Mouse (Mus musculus) liver, embryonic 14.5 days (tissue): ENCODE results near the gene Zfp423. TPM values are rescaled to one million over a fixed set of nuclear protein-coding genes. Genes with fewer than 3 reads are reported as not detected.

Source experiments
- ATAC-seq: fragments of 200-750 bp; cut with Nextera tagmentation; 2 replicates; pipeline ENCODE4 v1.8.0; 2017; ENCODE audit warnings: moderate number of reproducible peaks, mild to moderate bottlenecking, moderate library complexity; ENCODE audit not compliant: insufficient read depth
- DNase-seq, 3 experiments: peaks; one replicate each; pipeline ENCODE4 v3.0.0-alpha.2; 2012 to 2013; ENCODE audit warnings: low read depth in 3 of 3, low spot score in 3 of 3
- H3K27ac ChIP-seq: fragments of 300-500 bp; sonication (generic); 2 replicates; pipeline ENCODE4 v1.5.1; 2014; ENCODE audit warnings: moderate library complexity, mild to moderate bottlenecking, control low read depth, inconsistent platforms
- H3K27me3 ChIP-seq: fragments of 300-500 bp; sonication (generic); 2 replicates; pipeline ENCODE4 v1.6.1; 2014; ENCODE audit warnings: mild to moderate bottlenecking, low read length, moderate library complexity; ENCODE audit not compliant: control insufficient read depth, insufficient read depth
- H3K36me3 ChIP-seq: fragments of 300-500 bp; sonication (generic); replicated peaks from 2 replicates; pipeline ENCODE4 v1.6.1; 2014; ENCODE audit warnings: low read depth; ENCODE audit not compliant: control insufficient read depth, insufficient read depth
- H3K4me1 ChIP-seq, 2 experiments: fragments of 200-500 bp in 1 of 2; fragments of 300-500 bp in 1 of 2; sonication (generic) in 1 of 2; replicated peaks; 2 replicates each; pipeline ENCODE4 v1.6.1; 2012 to 2014; ENCODE audit warnings: antibody characterized with exemption in 1 of 2, inconsistent platforms in 1 of 2, low read length in 1 of 2; ENCODE audit not compliant: control insufficient read depth in 2 of 2, insufficient read depth in 2 of 2
- H3K4me2 ChIP-seq: fragments of 300-500 bp; sonication (generic); 2 replicates; pipeline ENCODE4 v1.6.1; 2014; ENCODE audit warnings: low read depth, mild to moderate bottlenecking, control low read depth, moderate library complexity
- H3K4me3 ChIP-seq, 2 experiments: fragments of 200-500 bp in 1 of 2; fragments of 300-500 bp in 1 of 2; sonication (generic) in 1 of 2; 2 replicates each; pipeline ENCODE4 v1.5.1; 2012 to 2014; ENCODE audit warnings: low read depth in 2 of 2, low read length in 2 of 2, mild to moderate bottlenecking in 2 of 2, control low read depth in 1 of 2, inconsistent platforms in 1 of 2, moderate library complexity in 1 of 2; ENCODE audit not compliant: insufficient read depth in 1 of 2
- H3K9ac ChIP-seq: fragments of 300-500 bp; sonication (generic); replicated peaks from 2 replicates; pipeline ENCODE4 v1.6.1; 2014; ENCODE audit warnings: mild to moderate bottlenecking, control low read depth, moderate library complexity
- H3K9me3 ChIP-seq: fragments of 300-500 bp; sonication (generic); 2 replicates; pipeline ENCODE4 v1.6.1; 2016; ENCODE audit warnings: low read length, mixed read lengths; ENCODE audit not compliant: control insufficient read depth
- CTCF ChIP-seq: IDR thresholded peaks from 2 replicates; pipeline ENCODE4 v1.5.1; 2016; ENCODE audit warnings: antibody characterized with exemption, low read depth, control low read depth
- EP300 ChIP-seq: IDR thresholded peaks from 2 replicates; pipeline ENCODE4 v1.6.1; 2016; ENCODE audit warnings: antibody characterized with exemption, low read depth
- WGBS: fragments of 180-500 bp; shearing (Covaris S2); extraction: QIAGEN DNeasy Blood & Tissue Kit; methylation state at CpG from one replicate; pipeline ENCODE4 v1.1.7; 2014; ENCODE audit not compliant: insufficient replicate concordance; 5-methylcytosine and 5-hydroxymethylcytosine counted together
- polyA plus RNA-seq, 2 experiments: library from polyadenylated mRNA; depleted of rRNA in 1 of 2; stranded (reverse) in 1 of 2; unstranded in 1 of 2; fragments of >200 nt; fragmentation: Nextera tagmentation in 1 of 2; extraction: Ambion mirVana in 1 of 2; gene quantifications; 2 replicates each; pipeline versions ENCODE4 v1.2.1 to v1.2.3; 2012 to 2014

The Zfp423 gene
- polyA plus RNA-seq, 2 experiments = 0.52 to 0.60 TPM

DNA sequence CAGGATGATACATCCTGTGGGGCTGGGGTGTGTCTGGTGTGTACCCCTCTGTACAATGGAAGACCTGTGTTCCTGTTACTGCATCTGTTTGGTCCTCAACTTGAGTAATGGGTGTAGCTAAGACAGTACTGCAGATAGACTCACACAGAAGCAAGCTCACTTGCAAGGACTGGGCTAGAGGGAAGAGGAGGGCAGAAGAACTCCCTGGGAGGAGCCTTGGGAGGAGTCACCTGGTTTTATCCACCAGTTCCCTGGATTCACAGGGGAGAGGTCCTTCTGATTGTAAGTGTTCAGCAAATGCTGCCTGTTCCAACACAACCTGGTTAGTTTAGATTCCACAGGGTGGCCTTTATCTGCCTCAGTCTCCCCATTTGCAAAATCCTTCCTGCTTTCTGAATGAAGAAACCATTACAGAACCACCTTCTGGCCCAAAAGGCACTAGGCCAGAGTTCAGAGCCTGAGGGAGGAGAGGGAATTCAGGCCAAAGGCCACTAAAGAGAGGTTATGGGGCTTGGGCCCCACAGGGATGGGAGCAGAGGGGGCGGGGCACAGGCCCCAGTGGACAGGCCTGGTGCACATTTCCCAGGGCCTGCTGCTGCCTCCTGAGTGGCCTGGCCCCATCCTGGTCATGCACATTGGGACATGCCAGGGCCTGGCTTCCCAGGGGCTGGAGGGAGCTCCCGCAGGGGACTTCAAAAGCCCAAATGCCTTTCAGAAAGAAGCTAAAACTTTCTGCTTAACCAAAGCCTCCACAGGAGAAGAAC, 7.8 kb upstream of the Zfp423 start:
- 65% methylated on average over 2 of the region's 2 CpGs for WGBS
- no peak for TF ChIP-seq EP300
- no peak for TF ChIP-seq CTCF
- Histone ChIP-seq H3K9me3 (no peaks in the 10 kb centered on the region), H3K27ac (no peak overlapping the region), H3K9ac (no peak overlapping the region), H3K4me1 (no peaks in the 10 kb centered on the region), H3K4me3 (no peak overlapping the region), H3K36me3 (no peaks in the 10 kb centered on the region), H3K4me2 (no peak overlapping the region), H3K27me3 (peaks cover 18% of the 10 kb centered on the region)
- ATAC-seq = no peak
- DNase-seq = no peak

DNA sequence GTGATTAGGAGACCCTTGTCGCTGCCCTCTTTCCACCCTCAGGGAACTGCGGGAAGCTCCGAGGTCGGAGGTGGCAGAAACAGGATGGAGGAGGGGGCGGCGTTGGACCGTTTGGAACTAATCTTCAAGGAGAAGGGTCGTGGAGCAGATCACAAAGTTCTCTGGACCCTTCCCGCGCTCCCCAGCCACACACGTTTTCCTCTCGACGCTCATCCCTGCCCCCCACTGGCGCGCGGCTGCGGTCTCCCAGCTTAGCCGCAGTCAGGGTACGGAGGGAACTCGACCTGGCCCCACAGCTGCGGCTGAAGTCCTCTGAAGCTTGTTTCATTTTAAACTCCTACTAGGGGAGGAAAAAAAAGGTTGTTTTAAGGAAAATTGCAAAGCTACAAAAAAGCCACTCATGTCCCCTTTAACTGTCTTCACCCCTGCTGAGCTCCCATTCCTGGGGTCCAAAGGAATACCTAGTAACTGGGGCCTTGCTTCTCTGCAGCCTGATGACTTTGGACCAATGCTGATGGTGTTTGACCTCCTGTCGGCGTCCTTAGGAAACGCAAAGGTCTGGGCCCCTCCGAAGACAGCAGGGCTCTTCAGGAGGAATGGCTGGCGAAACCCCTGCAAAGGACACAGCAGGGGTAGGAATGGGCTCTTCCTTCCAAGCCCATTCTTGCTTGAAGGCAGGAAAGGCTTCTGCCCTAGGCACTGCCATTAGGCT, 3.3 kb upstream of the Zfp423 start:
- peaks cover 64% of the 10 kb centered on the region for H3K27me3 ChIP-seq
- ATAC-seq (no peak), DNase-seq (no peak)
- H3K9ac ChIP-seq = no peak overlapping the region
- H3K4me2 ChIP-seq = no peak overlapping the region
- H3K27ac ChIP-seq = no peak overlapping the region
- WGBS = 2% methylated on average over 26 of the region's 26 CpGs
- H3K9me3 ChIP-seq = no peaks in the 10 kb centered on the region
- no peak overlapping the region for H3K4me3 ChIP-seq
- no peaks in the 10 kb centered on the region for H3K36me3 ChIP-seq
- TF ChIP-seq CTCF (no peak), EP300 (no peak)
- no peaks in the 10 kb centered on the region for H3K4me1 ChIP-seq

- no peak for TF ChIP-seq EP300
- TF ChIP-seq CTCF = no peak
- Histone ChIP-seq H3K27me3 (peaks cover 71% of the 10 kb centered on the region), H3K9ac (no peak overlapping the region)
Measured at GRCm38 (mm10) chr8:87961680-87962513, 2.5 kb upstream of the Zfp423 start.

DNA sequence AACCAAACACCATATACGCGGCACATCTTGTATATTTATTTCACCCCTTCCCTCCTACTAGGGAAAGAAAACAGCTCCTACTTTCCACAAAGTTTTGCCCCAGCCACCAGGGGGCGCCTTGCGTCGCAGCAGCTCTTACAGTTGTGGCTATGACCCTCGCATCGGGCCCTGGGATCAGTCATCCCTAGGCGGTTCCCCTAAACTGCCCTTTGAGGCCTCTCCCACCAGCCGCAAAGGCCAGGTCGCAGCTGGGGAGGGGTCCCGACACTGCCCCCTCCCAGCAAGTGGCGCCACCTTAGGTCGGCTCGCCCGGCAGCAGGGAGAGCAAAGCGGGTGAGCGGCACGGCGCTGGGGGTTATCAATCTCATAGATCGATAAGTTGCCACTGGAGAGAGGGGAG, 1.7 kb upstream of the Zfp423 start:
- under 1% methylated on average over 20 of the region's 20 CpGs for WGBS
- no peaks in the 10 kb centered on the region for H3K36me3 ChIP-seq
- H3K4me3 ChIP-seq = no peak overlapping the region
- H3K4me1 ChIP-seq = no peaks in the 10 kb centered on the region
- DNase-seq (no peak), ATAC-seq (no peak)
- no peak overlapping the region for H3K9ac ChIP-seq
- H3K4me2 ChIP-seq = no peak overlapping the region
- H3K27ac ChIP-seq = no peak overlapping the region
- H3K9me3 ChIP-seq = no peaks in the 10 kb centered on the region
- TF ChIP-seq CTCF (peak; percentile 81), EP300 (no peak)
- peaks cover 77% of the 10 kb centered on the region for H3K27me3 ChIP-seq

More at GRCm38 (mm10) chr8:87961680-87962513, 2.5 kb upstream of the Zfp423 start:
- Histone ChIP-seq H3K4me3 (no peak overlapping the region), H3K9me3 (no peaks in the 10 kb centered on the region), H3K4me1 (no peaks in the 10 kb centered on the region), H3K27ac (no peak overlapping the region), H3K36me3 (no peaks in the 10 kb centered on the region), H3K4me2 (no peak overlapping the region; the same call in 1 of the 2 replicates)
- no peak for DNase-seq
- ATAC-seq = no peak
- WGBS = 2% methylated on average over 50 of the region's 50 CpGs
